Mouse (Mus musculus) liver, adult 2 months (tissue): Measurements from ENCODE around the gene Ddx58.

Experiments used
- CTCF ChIP-seq: fragments of 200-500 bp; IDR thresholded peaks from 2 replicates; pipeline ENCODE4 v1.5.1; 2011; ENCODE audit warnings: low read depth, low read length, control low read depth
- POLR2A ChIP-seq: fragments of 200-500 bp; IDR thresholded peaks from 2 replicates; pipeline ENCODE4 v1.6.1; 2011; ENCODE audit warnings: low read length, control low read depth; ENCODE audit not compliant: insufficient read depth; ENCODE audit errors: extremely low read depth

DNA sequence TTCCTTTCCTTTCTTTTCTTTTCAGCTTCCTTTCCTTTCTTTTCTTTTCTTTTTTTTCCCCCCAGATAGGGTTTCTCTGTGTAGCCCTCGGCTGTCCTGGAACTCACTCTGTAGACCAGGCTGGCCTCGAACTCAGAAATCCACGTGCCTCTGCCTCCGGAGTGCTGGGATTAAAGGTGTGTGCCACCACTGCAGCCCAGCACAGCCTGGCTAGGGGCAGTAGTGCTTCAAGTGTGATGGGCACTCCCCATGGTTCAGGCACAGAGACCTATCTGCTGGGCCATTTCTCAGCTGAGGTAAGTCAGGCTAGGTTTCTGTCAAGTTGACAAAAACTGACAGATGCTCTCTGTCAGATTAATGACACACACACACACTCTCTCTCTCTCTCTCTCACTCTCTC lies 3.4 kb upstream of the Ddx58 start:
- TF ChIP-seq POLR2A (no peak), CTCF (no peak)
